In genomic region chr4:148491448-148491847, GRCm38 (mm10) we compare ENCODE assay signal across 12 mouse cellular contexts. TPM values are rescaled to one million over a fixed set of nuclear protein-coding genes. Genes with fewer than 3 reads are reported as not detected.
DNase-seq lines count a peak whose midpoint lies in the region; ATAC-seq and TF ChIP-seq lines count a peak whose summit lies in the region.
"Had no signal": no experiment of that assay in that cellular context is flagged by ENCODE, and none has a peak within 500 bp of the region (broad histone marks: within the 10 kb centered on the region; RNA-seq: fewer than 3 reads in every experiment).

No protein-coding gene starts in this region.

- TF ChIP-seq CTCF in kidney, adult 2 months (conservative IDR thresholded peaks at IDR 0.05; ENCODE audit: insufficient read depth, insufficient read length, low read depth, low read length): no peak; the same call in 1 of the 2 replicates

- peaks cover 20% of the 10 kb centered on the region; the same call in 1 of the 2 replicates for H3K4me1 ChIP-seq in kidney, adult 2 months (ENCODE audit: control insufficient read depth, insufficient read depth, low read length)
- H3K4me1 ChIP-seq in liver, embryonic 12.5 days: 0 out of 2 replicates have a peak, but pooled peaks cover 7% of the 10 kb centered on the region

- no peaks in the 10 kb centered on the region for H3K27me3 ChIP-seq in kidney, adult 2 months (replicated peaks; ENCODE audit: control insufficient read depth, insufficient read depth, low read length)
- H3K27me3 ChIP-seq in liver, embryonic 12.5 days (replicated peaks): no peaks in the 10 kb centered on the region
- H3K27me3 ChIP-seq: liver, embryonic 13.5 days; neural tube, embryonic 15.5 days had no signal

- 73% methylated on average over 7 of the region's 7 CpGs for WGBS in kidney, adult 2 months
- 84% methylated on average over 7 of the region's 7 CpGs for WGBS in liver, embryonic 12.5 days (ENCODE audit: insufficient replicate concordance)

- no peak overlapping the region for H3K4me3 ChIP-seq in kidney, adult 2 months (ENCODE audit: insufficient read depth, low read depth, low read length)
- no peak overlapping the region for H3K4me3 ChIP-seq in liver, embryonic 12.5 days
- H3K4me3 ChIP-seq: liver, embryonic 13.5 days; neural tube, embryonic 15.5 days had no signal

- ATAC-seq in cerebellum, adult (ENCODE audit: insufficient number of reproducible peaks, low FRiP score, low TSS enrichment): no peak
- no peak for ATAC-seq in liver, embryonic 12.5 days
- ATAC-seq: midbrain, embryonic 16.5 days had no signal

- peak; percentile 47 for DNase-seq in cerebellum, adult 11 months
- DNase-seq in kidney, adult 2 months: peak; percentile 60
- no peak for DNase-seq in kidney, postnatal 4 days
- peak; percentile 62 for DNase-seq in MN1 (ENCODE audit: low spot score)
- peak; percentile 72 to 76 for DNase-seq in cerebellum, postnatal 14 days
- no peak for DNase-seq in spleen, adult 12 weeks (ENCODE audit: low spot score)
- DNase-seq: liver, embryonic 13.5 days; lung, postnatal 36 days had no signal

- TF ChIP-seq POLR2A in kidney, adult 2 months (IDR thresholded peaks at IDR 0.05; ENCODE audit: low read depth, low read length): no peak

- H3K9ac ChIP-seq in liver, embryonic 12.5 days: no peak overlapping the region
- H3K9ac ChIP-seq: liver, embryonic 13.5 days; neural tube, embryonic 15.5 days had no signal

- H3K36me3 ChIP-seq in kidney, adult 2 months (ENCODE audit: control insufficient read depth, insufficient read depth, low read length): peaks cover 13% of the 10 kb centered on the region
- peaks cover 93% of the 10 kb centered on the region for H3K36me3 ChIP-seq in liver, embryonic 12.5 days

- no peak overlapping the region for H3K27ac ChIP-seq in kidney, adult 2 months (ENCODE audit: insufficient read depth, low read depth, low read length)
- H3K27ac ChIP-seq in liver, embryonic 12.5 days: no peak overlapping the region
- H3K27ac ChIP-seq: liver, embryonic 13.5 days; neural tube, embryonic 15.5 days had no signal

- no peak overlapping the region for H3K4me2 ChIP-seq in liver, embryonic 12.5 days
- H3K4me2 ChIP-seq: liver, embryonic 13.5 days; neural tube, embryonic 15.5 days had no signal

- no peaks in the 10 kb centered on the region for H3K9me3 ChIP-seq in liver, embryonic 12.5 days (replicated peaks)
- H3K9me3 ChIP-seq: liver, embryonic 13.5 days; neural tube, embryonic 15.5 days had no signal

RNA-seq across cellular contexts. Expression of gene Angptl7, which starts 8.8 kb away (rescaled TPM):
- 27.3 and 30.0 TPM in 2 replicates for polyA plus RNA-seq in kidney, adult 2 months (2012; rRNA removed)
- polyA plus RNA-seq in liver, embryonic 12.5 days (2016; fragmentation: Nextera tagmentation; extraction: Ambion mirVana): 0.29 and 0.37 TPM in 2 replicates

RNA-seq across cellular contexts. Expression of gene Mtor, which starts 43.0 kb away (rescaled TPM):
- polyA plus RNA-seq in kidney, adult 2 months (2012; rRNA removed): 39.8 and 50.1 TPM in 2 replicates
- 13.1 and 13.5 TPM in 2 replicates for polyA plus RNA-seq in liver, embryonic 12.5 days (2016; fragmentation: Nextera tagmentation; extraction: Ambion mirVana)

RNA-seq across cellular contexts. Expression of gene Ubiad1, which starts 46.9 kb away (rescaled TPM):
- polyA plus RNA-seq in kidney, adult 2 months (2012; rRNA removed): 50.8 and 61.6 TPM in 2 replicates
- polyA plus RNA-seq in liver, embryonic 12.5 days (2016; fragmentation: Nextera tagmentation; extraction: Ambion mirVana): 18.3 and 18.4 TPM in 2 replicates

Comparison
In these comparisons a context has a peak if more than half of its experiments do, and no peak if none do; other contexts are left out.
1. DNase-seq: peak in cerebellum, adult 11 months (single experiment), kidney, adult 2 months (single experiment), MN1 (single experiment) and cerebellum, postnatal 14 days (2 of 2); none in kidney, postnatal 4 days (0 of 2) and spleen, adult 12 weeks (single experiment).
2. RNA of gene Angptl7, which starts 8.8 kb away (polyA plus RNA-seq): 27.3 to 30.0 TPM in kidney, adult 2 months; 0.29 to 0.37 TPM in liver, embryonic 12.5 days; every median in the first group is over 10 times any median in the second.